Mouse (Mus musculus) MEL (cell line): ENCODE data around the gene Fut2. TPM values are rescaled to one million over a fixed set of nuclear protein-coding genes. Genes with fewer than 3 reads are reported as not detected.

ENCODE experiments used
- DNase-seq: peaks from one replicate; pipeline ENCODE4 v3.0.0; 2011; ENCODE audit warnings: low read depth, low spot score
- H3K27ac ChIP-seq: 2 replicates; pipeline ENCODE4 v1.5.1; 2012; ENCODE audit warnings: low read depth, mild to moderate bottlenecking, control low read depth, low read length, moderate library complexity; ENCODE audit not compliant: control insufficient read depth
- H3K27me3 ChIP-seq, 2 experiments: fragments of 150-350 bp in 1 of 2; sonication (generic) in 1 of 2; 2 replicates each; pipeline ENCODE4 v1.6.1; 2012; ENCODE audit warnings: low read length in 2 of 2, mild to moderate bottlenecking in 2 of 2, improper control_type of control experiment in 1 of 2, moderate library complexity in 1 of 2; ENCODE audit not compliant: insufficient read depth in 2 of 2, control insufficient read depth in 1 of 2
- H3K36me3 ChIP-seq, 2 experiments: 2 replicates each; pipeline ENCODE4 v1.6.1; 2012 to 2014; ENCODE audit warnings: low read length in 2 of 2, improper control_type of control experiment in 1 of 2, inconsistent platforms in 1 of 2, mild to moderate bottlenecking in 1 of 2; ENCODE audit not compliant: insufficient read depth in 2 of 2, control insufficient read depth in 1 of 2
- H3K4me1 ChIP-seq, 2 experiments: fragments of 150-350 bp in 1 of 2; sonication (generic) in 1 of 2; 2 replicates each; pipeline ENCODE4 v1.6.1; 2012; ENCODE audit warnings: low read length in 2 of 2, improper control_type of control experiment in 1 of 2, mild to moderate bottlenecking in 1 of 2; ENCODE audit not compliant: insufficient read depth in 2 of 2, control insufficient read depth in 1 of 2
- H3K4me3 ChIP-seq, 2 experiments: fragments of 150-350 bp in 1 of 2; sonication (generic) in 1 of 2; 2 replicates each; pipeline ENCODE4 v1.5.1; 2012; ENCODE audit warnings: low read depth in 2 of 2, low read length in 2 of 2, mild to moderate bottlenecking in 2 of 2, moderate library complexity in 2 of 2, control low read depth in 1 of 2, improper control_type of control experiment in 1 of 2; ENCODE audit not compliant: control insufficient read depth in 1 of 2, insufficient read depth in 1 of 2
- H3K79me2 ChIP-seq: 2 replicates; pipeline ENCODE4 v1.6.1; 2012; ENCODE audit warnings: mild to moderate bottlenecking, low read length, moderate library complexity; ENCODE audit not compliant: control insufficient read depth, poor library complexity, insufficient read depth
- H3K9ac ChIP-seq: 2 replicates; pipeline ENCODE4 v1.6.1; 2012; ENCODE audit warnings: low read depth, mild to moderate bottlenecking, control low read depth, low read length, moderate library complexity; ENCODE audit not compliant: control insufficient read depth, poor library complexity, severe bottlenecking
- H3K9me3 ChIP-seq: fragments of 150-350 bp; sonication (generic); replicated peaks from 2 replicates; pipeline ENCODE4 v1.6.1; 2012; ENCODE audit warnings: mild to moderate bottlenecking, low read length, improper control_type of control experiment, moderate library complexity; ENCODE audit not compliant: insufficient read depth
- BHLHE40 ChIP-seq: IDR thresholded peaks from 2 replicates; pipeline ENCODE4 v1.6.1; 2012; ENCODE audit warnings: low read depth, mild to moderate bottlenecking, inconsistent platforms, low read length, improper control_type of control experiment, borderline replicate concordance
- CHD1 ChIP-seq: IDR thresholded peaks from 2 replicates; pipeline ENCODE4 v1.6.1; 2012; ENCODE audit warnings: low read depth, mild to moderate bottlenecking, inconsistent platforms, low read length, improper control_type of control experiment
- CTCF ChIP-seq, 3 experiments: IDR thresholded peaks in 2 of 3; conservative IDR thresholded peaks in 1 of 3; 2 replicates each; pipeline ENCODE4 v1.5.1; 2011 to 2012; ENCODE audit warnings: low read length in 3 of 3, low read depth in 2 of 3, mild to moderate bottlenecking in 2 of 3, improper control_type of control experiment in 1 of 3, inconsistent platforms in 1 of 3, mixed read lengths in 1 of 3, moderate library complexity in 1 of 3; ENCODE audit not compliant: control insufficient read depth in 1 of 3, insufficient read depth in 1 of 3, poor library complexity in 1 of 3, severe bottlenecking in 1 of 3
- E2F4 ChIP-seq: IDR thresholded peaks from 2 replicates; pipeline ENCODE4 v1.6.1; 2011; ENCODE audit warnings: low read depth, low read length, improper control_type of control experiment, borderline replicate concordance
- ELF1 ChIP-seq: IDR thresholded peaks from 2 replicates; pipeline ENCODE4 v1.6.1; 2014; ENCODE audit warnings: low read depth, mild to moderate bottlenecking, inconsistent platforms, low read length, improper control_type of control experiment, moderate library complexity
- EP300 ChIP-seq, 2 experiments: IDR thresholded peaks; 2 replicates each; pipeline ENCODE4 v1.6.1; 2011; ENCODE audit warnings: improper control_type of control experiment in 2 of 2, low read length in 2 of 2, low read depth in 1 of 2, mild to moderate bottlenecking in 1 of 2
- ETS1 ChIP-seq: IDR thresholded peaks from 2 replicates; pipeline ENCODE4 v1.6.1; 2012; ENCODE audit warnings: low read depth, mild to moderate bottlenecking, inconsistent platforms, low read length, improper control_type of control experiment, moderate library complexity
- GABPA ChIP-seq: IDR thresholded peaks from 2 replicates; pipeline ENCODE4 v1.6.1; 2012; ENCODE audit warnings: low read depth, mild to moderate bottlenecking, inconsistent platforms, low read length, improper control_type of control experiment, moderate library complexity
- GATA1 ChIP-seq: IDR thresholded peaks from 2 replicates; pipeline ENCODE4 v1.6.1; 2011; ENCODE audit warnings: low read depth, low read length, improper control_type of control experiment
- KAT2A ChIP-seq: conservative IDR thresholded peaks from 2 replicates; pipeline ENCODE4 v1.6.1; 2012; ENCODE audit warnings: low read depth, low read length, improper control_type of control experiment, inconsistent platforms
- MAFK ChIP-seq: IDR thresholded peaks from 2 replicates; pipeline ENCODE4 v1.6.1; 2011; ENCODE audit warnings: low read depth, mild to moderate bottlenecking, low read length, improper control_type of control experiment, borderline replicate concordance
- MAZ ChIP-seq: IDR thresholded peaks from 2 replicates; pipeline ENCODE4 v1.6.1; 2012; ENCODE audit warnings: low read depth, mild to moderate bottlenecking, inconsistent platforms, low read length, improper control_type of control experiment
- MEF2A ChIP-seq: IDR thresholded peaks from 2 replicates; pipeline ENCODE4 v1.6.1; 2014; ENCODE audit warnings: low read depth, mild to moderate bottlenecking, inconsistent platforms, low read length, improper control_type of control experiment; ENCODE audit not compliant: poor library complexity, insufficient replicate concordance, severe bottlenecking; ENCODE audit errors: extremely low read depth
- MYB ChIP-seq: IDR thresholded peaks from 2 replicates; pipeline ENCODE4 v1.6.1; 2011; ENCODE audit warnings: mild to moderate bottlenecking, low read depth, low read length, improper control_type of control experiment
- MYC ChIP-seq: IDR thresholded peaks from 2 replicates; pipeline ENCODE4 v1.6.1; 2011; ENCODE audit warnings: low read depth, mild to moderate bottlenecking, low read length, improper control_type of control experiment, moderate library complexity
- NELFE ChIP-seq: IDR thresholded peaks from 2 replicates; pipeline ENCODE4 v1.6.1; 2011; ENCODE audit warnings: low read depth, low read length, improper control_type of control experiment
- NRF1 ChIP-seq: IDR thresholded peaks from 2 replicates; pipeline ENCODE4 v1.6.1; 2014; ENCODE audit warnings: low read depth, mild to moderate bottlenecking, inconsistent platforms, low read length, improper control_type of control experiment, moderate library complexity; ENCODE audit not compliant: poor library complexity, insufficient read depth, severe bottlenecking
- POLR2A ChIP-seq, 2 experiments: IDR thresholded peaks; 2 replicates each; pipeline ENCODE4 v1.6.1; 2011 to 2012; ENCODE audit warnings: low read length in 2 of 2, mild to moderate bottlenecking in 2 of 2, control low read depth in 1 of 2, improper control_type of control experiment in 1 of 2, low read depth in 1 of 2, moderate library complexity in 1 of 2; ENCODE audit not compliant: control insufficient read depth in 1 of 2, insufficient read depth in 1 of 2, poor library complexity in 1 of 2
- POLR2AphosphoS2 ChIP-seq: IDR thresholded peaks from 2 replicates; pipeline ENCODE4 v1.6.1; 2011; ENCODE audit warnings: low read length, improper control_type of control experiment
- RAD21 ChIP-seq: IDR thresholded peaks from 2 replicates; pipeline ENCODE4 v1.6.1; 2011; ENCODE audit warnings: mild to moderate bottlenecking, low read depth, low read length, improper control_type of control experiment
- SIN3A ChIP-seq: IDR thresholded peaks from 2 replicates; pipeline ENCODE4 v1.6.1; 2012; ENCODE audit warnings: low read length, improper control_type of control experiment, inconsistent platforms
- SMC3 ChIP-seq: IDR thresholded peaks from 2 replicates; pipeline ENCODE4 v1.6.1; 2011; ENCODE audit warnings: low read depth, low read length, improper control_type of control experiment
- TAL1 ChIP-seq: IDR thresholded peaks from 2 replicates; pipeline ENCODE4 v1.6.1; 2012; ENCODE audit warnings: mild to moderate bottlenecking, inconsistent platforms, low read length, moderate library complexity, mixed read lengths
- TBP ChIP-seq: IDR thresholded peaks from 2 replicates; pipeline ENCODE4 v1.8.0; 2011; ENCODE audit warnings: low read depth, low read length, improper control_type of control experiment
- UBTF ChIP-seq: IDR thresholded peaks from 2 replicates; pipeline ENCODE4 v1.6.1; 2012; ENCODE audit warnings: low read depth, mild to moderate bottlenecking, inconsistent platforms, low read length, improper control_type of control experiment, moderate library complexity, borderline replicate concordance; ENCODE audit not compliant: insufficient read depth
- USF2 ChIP-seq, 2 experiments: IDR thresholded peaks; 2 replicates each; pipeline ENCODE4 v1.6.1; 2011 to 2012; ENCODE audit warnings: improper control_type of control experiment in 2 of 2, low read length in 2 of 2, borderline replicate concordance in 1 of 2, inconsistent platforms in 1 of 2, low read depth in 1 of 2, mild to moderate bottlenecking in 1 of 2; ENCODE audit not compliant: insufficient read depth in 1 of 2
- ZC3H11A ChIP-seq: IDR thresholded peaks from 2 replicates; pipeline ENCODE4 v1.6.1; 2012; ENCODE audit warnings: low read depth, mild to moderate bottlenecking, inconsistent platforms, low read length, improper control_type of control experiment
- ZKSCAN1 ChIP-seq: IDR thresholded peaks from 2 replicates; pipeline ENCODE4 v1.6.1; 2012; ENCODE audit warnings: low read depth, mild to moderate bottlenecking, inconsistent platforms, low read length, improper control_type of control experiment, moderate library complexity
- ZNF384 ChIP-seq: IDR thresholded peaks from 2 replicates; pipeline ENCODE4 v1.6.1; 2012; ENCODE audit warnings: low read depth, mild to moderate bottlenecking, inconsistent platforms, low read length, improper control_type of control experiment
- polyA plus RNA-seq, 2 experiments: library from polyadenylated mRNA; stranded (reverse) in 1 of 2; unstranded in 1 of 2; fragments of >175 nt in 1 of 2; fragments of >200 nt in 1 of 2; gene quantifications; 2 replicates each; pipeline versions ENCODE4 v1.2.1 to v1.2.4; 2012; ENCODE audit warnings: low replicate concordance in 2 of 2, low read depth in 1 of 2; ENCODE audit not compliant: insufficient read length in 2 of 2, insufficient read depth in 1 of 2, missing spikeins in 1 of 2
- total RNA-seq: library from RNA; depleted of rRNA; stranded (reverse); fragments of 300-350 nt; gene quantifications from 2 replicates; pipeline ENCODE4 v1.2.3, GENCODE M21; 2012; rRNA removed

Gene Fut2
- total RNA-seq (not detected in 2 replicates), polyA plus RNA-seq (not detected)

DNA sequence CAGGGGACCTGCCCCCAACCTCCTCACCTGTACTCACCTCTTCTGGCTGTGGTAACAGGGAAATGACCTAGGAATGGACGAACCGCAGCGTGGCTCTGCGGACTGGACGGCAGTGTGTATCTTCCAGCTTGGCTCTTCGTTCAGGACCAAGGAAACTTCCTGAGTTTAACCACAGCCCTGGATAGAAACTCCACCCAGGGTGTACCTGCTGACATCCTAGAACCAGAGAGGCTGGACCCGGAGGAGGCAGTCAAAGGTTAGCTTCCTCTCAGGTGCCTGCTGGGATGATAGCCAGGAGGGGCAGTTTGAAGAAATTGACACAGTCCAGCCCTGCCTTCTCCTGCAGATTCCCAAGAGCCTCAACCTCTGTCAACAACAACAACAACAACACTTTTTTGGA is at the start of gene Fut2:
TSS of gene Fut2 (minus strand) at position 234 of the 400 bp plus-strand sequence.
- Histone ChIP-seq H3K27me3 (peaks cover 0 to 2% of the 10 kb centered on the region in 2 experiments; a peak in 3 of 4 replicates), H3K4me3 (no peak within 1 kb of the TSS), H3K9me3 (no peaks in the 10 kb centered on the region), H3K27ac (no peak within 1 kb of the TSS), H3K36me3 (no peaks in the 10 kb centered on the region), H3K79me2 (no peaks in the 10 kb centered on the region), H3K4me1 (no peaks in the 10 kb centered on the region), H3K9ac (no peak within 1 kb of the TSS)
- DNase-seq: no peak
- no peak for TF ChIP-seq UBTF
- no peak for TF ChIP-seq KAT2A
- TF ChIP-seq ZKSCAN1: no peak
- TF ChIP-seq MYB: no peak
- TF ChIP-seq MAFK: no peak
- TF ChIP-seq RAD21: no peak
- no peak for TF ChIP-seq ETS1
- TF ChIP-seq GABPA: no peak
- TF ChIP-seq ZC3H11A: no peak
- no peak for TF ChIP-seq MYC
- TF ChIP-seq GATA1: no peak
- no peak for TF ChIP-seq SIN3A
- no peak for TF ChIP-seq ELF1
- TF ChIP-seq CTCF (IDR thresholded peaks at IDR 0.05 in 2 of 3, conservative IDR thresholded peaks at IDR 0.05 in 1 of 3; ENCODE audit: control insufficient read depth in 1 of 3, insufficient read depth in 1 of 3, low read depth in 2 of 3, low read length in 3 of 3, poor library complexity in 1 of 3, severe bottlenecking in 1 of 3): no peak
- no peak for TF ChIP-seq SMC3
- TF ChIP-seq EP300 (IDR thresholded peaks at IDR 0.05; ENCODE audit: low read depth in 1 of 2, low read length in 2 of 2): no peak
- no peak for TF ChIP-seq TAL1

DNA sequence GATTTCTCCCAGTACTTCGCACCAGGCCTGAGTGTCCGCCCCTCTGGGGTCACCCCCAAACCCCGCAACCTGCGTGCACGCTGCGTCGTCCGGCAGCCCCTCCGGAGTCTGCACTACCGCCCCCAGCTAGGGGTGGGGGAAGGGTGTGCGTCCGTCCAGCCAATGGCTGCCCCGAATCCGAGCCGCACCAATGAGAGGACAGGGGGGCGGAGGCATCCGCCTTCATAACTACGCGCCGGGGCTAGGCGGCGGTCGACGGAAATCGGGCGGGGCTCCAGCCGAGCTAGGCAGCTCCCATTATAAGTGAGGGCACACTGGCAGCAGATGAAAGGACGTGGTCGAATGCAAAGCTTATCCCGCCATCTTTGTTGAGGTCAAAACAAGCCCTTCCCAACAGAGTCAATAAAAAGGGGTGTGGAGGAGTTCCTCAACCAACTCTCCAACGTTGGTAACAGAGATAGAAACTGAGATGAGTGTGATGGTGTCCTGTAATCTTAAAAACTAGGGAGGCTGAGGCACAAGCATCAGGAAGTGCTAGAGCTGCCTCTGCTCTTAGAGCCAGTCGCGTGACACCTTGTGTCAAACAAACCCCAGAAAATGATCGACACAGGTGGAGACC is 49.0 kb upstream of the Fut2 start, which contains the start of gene Rpl18:
TSS of gene Rpl18 (plus strand) at position 368 of the 619 bp plus-strand sequence.
- peaks cover 48% of the 10 kb centered on the region for H3K79me2 ChIP-seq
- peaks cover 0 to 5% of the 10 kb centered on the region in 2 experiments; a peak in 1 of 4 replicates for H3K4me1 ChIP-seq
- peak within 1 kb of the TSS; percentile 96 for H3K27ac ChIP-seq
- no peak for TF ChIP-seq BHLHE40
- no peak for TF ChIP-seq MEF2A
- peak; percentile 47 for TF ChIP-seq NELFE
- no peak for TF ChIP-seq TAL1
- TF ChIP-seq NRF1: peak; percentile 52; the same call in 1 of the 2 replicates
- peak; percentile 62 for TF ChIP-seq TBP
- peak; percentile 58 to 68; a peak in 2 of 4 replicates for TF ChIP-seq POLR2A (IDR thresholded peaks at IDR 0.05; ENCODE audit: control insufficient read depth in 1 of 2, insufficient read depth in 1 of 2, low read depth in 1 of 2, low read length in 2 of 2, poor library complexity in 1 of 2)
- TF ChIP-seq CHD1: no peak
- no peak for TF ChIP-seq E2F4
- TF ChIP-seq MYB: no peak
- TF ChIP-seq RAD21: no peak
- TF ChIP-seq CTCF (IDR thresholded peaks at IDR 0.05 in 2 of 3, conservative IDR thresholded peaks at IDR 0.05 in 1 of 3; ENCODE audit: control insufficient read depth in 1 of 3, insufficient read depth in 1 of 3, low read depth in 2 of 3, low read length in 3 of 3, poor library complexity in 1 of 3, severe bottlenecking in 1 of 3): no peak
- peak; percentile 90 for TF ChIP-seq POLR2AphosphoS2
- TF ChIP-seq MAZ: peak; percentile 94; the same call in 1 of the 2 replicates
- no peak for TF ChIP-seq USF2 (IDR thresholded peaks at IDR 0.05; ENCODE audit: borderline replicate concordance in 1 of 2, insufficient read depth in 1 of 2, low read depth in 1 of 2, low read length in 2 of 2)
- no peak for TF ChIP-seq ZNF384
- TF ChIP-seq GABPA: 0 out of 2 replicates have a peak, but pooled peaks have one; percentile 30
- TF ChIP-seq ELF1: peak; percentile 52; the same call in 1 of the 2 replicates

More for the DNA sequence above, 49.0 kb upstream of the Fut2 start, which contains the start of gene Rpl18:
- DNase-seq: peak; percentile 98
- Histone ChIP-seq H3K27me3 (no peaks in the 10 kb centered on the region), H3K9ac (peak within 1 kb of the TSS; percentile 99), H3K9me3 (no peaks in the 10 kb centered on the region), H3K36me3 (peaks cover 0 to 2% of the 10 kb centered on the region in 2 experiments; a peak in 2 of 4 replicates), H3K4me3 (peak within 1 kb of the TSS; percentile 71)
